Mouse (Mus musculus) brain, embryonic 14.5 days (tissue): ENCODE data around the gene Cerk.

ENCODE experiments used
- CTCF ChIP-seq: fragments of 200-500 bp; IDR thresholded peaks from 2 replicates; pipeline ENCODE4 v1.5.1; 2012; ENCODE audit warnings: inconsistent platforms, mild to moderate bottlenecking, moderate library complexity, borderline replicate concordance; ENCODE audit not compliant: insufficient read depth, insufficient read length; ENCODE audit errors: extremely low read depth
- POLR2A ChIP-seq: fragments of 200-500 bp; IDR thresholded peaks from 2 replicates; pipeline ENCODE4 v1.6.1; 2012; ENCODE audit warnings: mild to moderate bottlenecking, inconsistent platforms, borderline replicate concordance; ENCODE audit not compliant: poor library complexity, insufficient read depth, insufficient read length, severe bottlenecking; ENCODE audit errors: extremely low read depth

DNA sequence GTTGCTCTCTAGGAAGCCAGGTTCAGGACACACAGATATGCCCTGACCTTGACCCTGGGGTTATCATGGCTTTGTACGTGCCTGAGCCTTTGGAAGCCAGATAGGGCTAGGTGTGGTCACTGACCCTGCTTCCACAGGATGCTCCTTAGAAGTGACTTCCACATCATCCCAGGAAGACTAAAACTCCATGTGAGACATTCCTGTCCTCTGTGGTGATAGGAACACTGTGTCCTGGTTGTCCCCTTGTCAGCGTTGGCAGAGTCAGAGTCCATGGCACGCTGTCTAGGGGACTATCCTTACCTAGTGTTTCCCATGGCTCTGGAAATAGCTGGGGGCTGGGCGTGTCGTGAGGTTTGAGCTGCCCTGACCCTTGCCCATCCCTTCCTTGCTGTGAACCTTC is 69.5 kb downstream of the Cerk start:
- TF ChIP-seq CTCF = no peak
- TF ChIP-seq POLR2A = no peak
